Mouse (Mus musculus) heart, adult 10 weeks (tissue): ENCODE data around the gene Fgd6. TPM values are rescaled to one million over a fixed set of nuclear protein-coding genes. Genes with fewer than 3 reads are reported as not detected.

ENCODE experiments used
- polyA plus RNA-seq: library from polyadenylated mRNA; stranded (reverse); fragments of 350-450 nt; fragmentation: Illumina TruSeq; extraction: RNeasy Lipid Tissue Mini Kit (QIAGEN cat#74804); gene quantifications from one replicate; pipeline ENCODE4 v1.2.3, GENCODE M21; 2014; ENCODE audit warnings: low read depth, low replicate concordance

Gene Fgd6
- 4.0 TPM for polyA plus RNA-seq

DNA sequence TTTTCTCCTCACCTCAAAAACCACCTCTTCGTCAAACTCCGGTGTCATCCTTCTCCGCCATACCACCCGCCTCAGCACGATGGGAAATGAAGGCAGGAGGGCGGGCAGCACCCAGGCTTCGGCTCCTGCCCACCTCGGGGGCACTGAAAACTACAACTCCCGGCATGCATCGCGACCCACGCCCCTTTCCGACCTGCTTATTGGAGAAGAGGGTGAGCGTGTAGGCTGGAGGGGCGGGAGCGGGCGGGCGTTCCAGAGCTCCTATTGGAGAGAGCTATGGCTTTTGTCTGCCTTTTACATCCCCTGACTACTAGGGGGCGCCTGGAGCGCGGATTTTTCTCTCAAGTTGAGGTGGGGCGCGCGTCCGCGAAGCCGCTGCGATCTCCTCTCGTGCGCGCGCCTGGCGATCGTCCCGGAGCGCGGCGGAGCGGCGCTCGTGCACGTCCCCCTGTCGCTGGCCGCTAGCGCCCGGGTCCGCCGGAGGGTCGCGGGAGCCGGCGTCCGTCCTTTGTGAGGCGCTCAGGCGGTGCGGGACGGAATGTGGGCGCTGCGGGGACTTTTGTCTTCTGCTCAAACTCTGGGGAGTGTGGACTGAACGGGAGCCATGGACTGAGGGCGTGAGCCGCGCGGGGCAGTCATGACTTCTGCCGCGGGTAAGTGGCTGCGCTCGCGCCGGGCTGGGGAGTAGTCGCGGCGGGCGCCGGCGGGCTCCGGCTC lies at the start of gene Fgd6, which contains the start of gene Vezt:
Fgd6 (plus strand) TSS at position 344 of the 717 bp plus-strand sequence.
Vezt (minus strand) TSS at position 160 of the 717 bp plus-strand sequence.

DNA sequence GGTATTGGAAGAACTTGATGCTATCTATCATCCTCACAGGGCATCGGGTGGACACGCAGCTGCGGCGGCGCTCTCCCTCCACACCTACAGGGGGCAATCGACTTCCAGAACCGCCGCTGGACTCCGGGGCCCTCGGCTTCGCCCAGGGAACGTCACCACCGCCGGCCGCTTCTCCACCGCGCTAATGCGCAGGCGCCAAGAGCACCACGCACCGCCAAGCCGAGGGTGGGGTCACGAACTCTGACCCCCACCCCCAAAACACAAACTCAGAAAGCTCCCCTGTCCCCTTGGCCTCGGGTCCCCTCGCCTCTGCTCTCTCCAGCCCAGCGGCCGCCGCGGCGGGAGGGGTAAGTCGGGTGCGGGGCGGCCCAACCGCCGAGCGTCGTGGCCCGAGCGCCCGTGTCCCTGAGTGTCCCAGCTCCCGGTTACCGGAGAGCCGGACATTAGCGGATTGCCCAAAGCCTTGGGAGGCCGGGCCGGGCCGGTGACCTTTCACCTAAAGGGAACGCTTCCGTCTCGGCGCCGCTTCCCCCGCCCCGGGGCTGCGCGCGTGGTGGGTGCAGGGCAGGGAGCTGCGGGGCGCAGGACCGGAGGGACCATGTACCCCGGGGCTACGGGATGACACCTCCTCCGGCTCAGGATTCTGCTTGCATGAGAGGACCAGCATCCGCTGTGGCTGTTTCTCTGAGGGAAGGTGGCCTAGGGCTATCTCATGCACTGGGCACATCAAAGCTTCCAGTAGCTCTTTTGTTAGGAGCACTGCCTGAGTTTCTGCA lies 112.1 kb downstream of the Fgd6 start, which contains the start of gene Nr2c1:
Nr2c1 (plus strand) TSS at position 268 of the 776 bp plus-strand sequence.

Other genes starting within 250 kb of the Fgd6 start
- gene Usp44, start 204.4 kb upstream of the Fgd6 start, polyA plus RNA-seq, result not detected
- 149 TPM for gene Metap2, start 138.9 kb upstream of the Fgd6 start, polyA plus RNA-seq
- gene Vezt, start 184 bp upstream of the Fgd6 start, polyA plus RNA-seq, result 23.0 TPM
- gene Nr2c1, start 112.0 kb downstream of the Fgd6 start, polyA plus RNA-seq, result 4.8 TPM
- gene Ndufa12, start 162.7 kb downstream of the Fgd6 start, polyA plus RNA-seq, result 1,061 TPM